Mouse (Mus musculus): ENCODE data around the gene Gm11985. TPM values are rescaled to one million over a fixed set of nuclear protein-coding genes. Genes with fewer than 3 reads are reported as not detected.

The Gm11985 gene
- polyA plus RNA-seq, 1 experiment from 2014 or later, result not detected

- Histone ChIP-seq H3K27ac (ENCODE audit: low read depth, low read length) (no peak overlapping the region), H3K4me2 (peak overlapping the region; percentile 45), H3K4me1 (replicated peaks; ENCODE audit: control insufficient read depth, insufficient read depth, low read length) (no peaks in the 10 kb centered on the region), H3K4me3 (ENCODE audit: low read depth, low read length) (peak overlapping the region; percentile 57), H3K36me3 (ENCODE audit: control insufficient read depth, insufficient read depth, low read length) (no peaks in the 10 kb centered on the region), H3K9ac (ENCODE audit: low read depth, low read length) (no peak overlapping the region), H3K27me3 (replicated peaks; ENCODE audit: control insufficient read depth, insufficient read depth, low read length) (peaks cover 38% of the 10 kb centered on the region), H3K9me3 (ENCODE audit: control insufficient read depth, low read length) (no peaks in the 10 kb centered on the region)
- DNase-seq (ENCODE audit: low spot score) (no peak), ATAC-seq (replicated peaks; ENCODE audit: low FRiP score) (no peak)
- 24% methylated on average over 17 of the region's 17 CpGs for WGBS
Observed at GRCm38 (mm10) chr11:7212126-7212798, 23.9 kb upstream of the Gm11985 start.

GRCm38 (mm10) chr11:7211211-7211610, 22.8 kb upstream of the Gm11985 start:
- H3K9ac ChIP-seq (ENCODE audit: low read depth, low read length), result no peak overlapping the region
- no peaks in the 10 kb centered on the region for H3K36me3 ChIP-seq (ENCODE audit: control insufficient read depth, insufficient read depth, low read length)
- no peaks in the 10 kb centered on the region for H3K9me3 ChIP-seq (ENCODE audit: control insufficient read depth, low read length)
- ATAC-seq (replicated peaks; ENCODE audit: low FRiP score), result no peak
- WGBS, result 30% methylated on average over 9 of the region's 9 CpGs
- H3K27ac ChIP-seq (ENCODE audit: low read depth, low read length), result no peak overlapping the region
- peak overlapping the region; percentile 3; the same call in 1 of the 2 replicates for H3K4me3 ChIP-seq (ENCODE audit: low read depth, low read length)
- DNase-seq (ENCODE audit: low spot score), result no peak
- H3K27me3 ChIP-seq (replicated peaks; ENCODE audit: control insufficient read depth, insufficient read depth, low read length), result peaks cover 38% of the 10 kb centered on the region
- no peaks in the 10 kb centered on the region for H3K4me1 ChIP-seq (replicated peaks; ENCODE audit: control insufficient read depth, insufficient read depth, low read length)
- peak overlapping the region; percentile 17 for H3K4me2 ChIP-seq

- Histone ChIP-seq H3K9ac (ENCODE audit: low read depth, low read length) (no peak overlapping the region), H3K4me1 (replicated peaks; ENCODE audit: control insufficient read depth, insufficient read depth, low read length) (no peaks in the 10 kb centered on the region), H3K27me3 (replicated peaks; ENCODE audit: control insufficient read depth, insufficient read depth, low read length) (peaks cover 38% of the 10 kb centered on the region), H3K9me3 (ENCODE audit: control insufficient read depth, low read length) (no peaks in the 10 kb centered on the region), H3K4me3 (ENCODE audit: low read depth, low read length) (no peak overlapping the region), H3K4me2 (no peak overlapping the region), H3K36me3 (ENCODE audit: control insufficient read depth, insufficient read depth, low read length) (no peaks in the 10 kb centered on the region), H3K27ac (ENCODE audit: low read depth, low read length) (no peak overlapping the region)
- ATAC-seq (replicated peaks; ENCODE audit: low FRiP score) (peak; percentile 42; the same call in 1 of the 2 replicates), DNase-seq (ENCODE audit: low spot score) (no peak)
- 16% methylated on average over 6 of the region's 6 CpGs for WGBS
Observed at GRCm38 (mm10) chr11:7210343-7210742, 22.0 kb upstream of the Gm11985 start.

GRCm38 (mm10) chr11:7203846-7204245, 15.5 kb upstream of the Gm11985 start:
- WGBS, result 77% methylated on average over 9 of the region's 9 CpGs
- DNase-seq (ENCODE audit: low spot score) (no peak), ATAC-seq (replicated peaks; ENCODE audit: low FRiP score) (no peak)

GRCm38 (mm10) chr11:7202206-7202605, 13.8 kb upstream of the Gm11985 start:
- Histone ChIP-seq H3K27ac (ENCODE audit: low read depth, low read length) (no peak overlapping the region), H3K4me1 (replicated peaks; ENCODE audit: control insufficient read depth, insufficient read depth, low read length) (no peaks in the 10 kb centered on the region), H3K36me3 (ENCODE audit: control insufficient read depth, insufficient read depth, low read length) (no peaks in the 10 kb centered on the region), H3K9me3 (ENCODE audit: control insufficient read depth, low read length) (no peaks in the 10 kb centered on the region), H3K27me3 (replicated peaks; ENCODE audit: control insufficient read depth, insufficient read depth, low read length) (no peaks in the 10 kb centered on the region), H3K4me3 (ENCODE audit: low read depth, low read length) (no peak overlapping the region), H3K4me2 (no peak overlapping the region), H3K9ac (ENCODE audit: low read depth, low read length) (no peak overlapping the region)
- ATAC-seq (replicated peaks; ENCODE audit: low FRiP score) (no peak), DNase-seq (ENCODE audit: low spot score) (no peak)
- WGBS, result 66% methylated on average over 7 of the region's 7 CpGs

More at GRCm38 (mm10) chr11:7203846-7204245, 15.5 kb upstream of the Gm11985 start:
- no peak overlapping the region for H3K4me2 ChIP-seq
- no peak overlapping the region for H3K9ac ChIP-seq (ENCODE audit: low read depth, low read length)
- no peaks in the 10 kb centered on the region for H3K9me3 ChIP-seq (ENCODE audit: control insufficient read depth, low read length)
- no peak overlapping the region for H3K27ac ChIP-seq (ENCODE audit: low read depth, low read length)
- H3K4me3 ChIP-seq (ENCODE audit: low read depth, low read length), result no peak overlapping the region
- H3K27me3 ChIP-seq (replicated peaks; ENCODE audit: control insufficient read depth, insufficient read depth, low read length), result no peaks in the 10 kb centered on the region
- H3K36me3 ChIP-seq (ENCODE audit: control insufficient read depth, insufficient read depth, low read length), result no peaks in the 10 kb centered on the region
- H3K4me1 ChIP-seq (replicated peaks; ENCODE audit: control insufficient read depth, insufficient read depth, low read length), result no peaks in the 10 kb centered on the region

GRCm38 (mm10) chr11:7200393-7200783, 12.0 kb upstream of the Gm11985 start:
- 71% methylated on average over 9 of the region's 9 CpGs for WGBS
- no peak for ATAC-seq (replicated peaks; ENCODE audit: low FRiP score)
- H3K4me3 ChIP-seq (ENCODE audit: low read depth, low read length), result no peak overlapping the region

GRCm38 (mm10) chr11:7199736-7200392, 11.5 kb upstream of the Gm11985 start:
- ATAC-seq (replicated peaks; ENCODE audit: low FRiP score), result no peak
- no peak overlapping the region for H3K4me3 ChIP-seq (ENCODE audit: low read depth, low read length)
- H3K27ac ChIP-seq (ENCODE audit: low read depth, low read length), result no peak overlapping the region
- H3K4me2 ChIP-seq, result peak overlapping the region; percentile 48
- H3K9me3 ChIP-seq (ENCODE audit: control insufficient read depth, low read length), result peaks cover 3% of the 10 kb centered on the region; the same call in 1 of the 2 replicates
- H3K36me3 ChIP-seq (ENCODE audit: control insufficient read depth, insufficient read depth, low read length), result no peaks in the 10 kb centered on the region
- WGBS, result 45% methylated on average over 14 of the region's 14 CpGs
- no peak overlapping the region for H3K9ac ChIP-seq (ENCODE audit: low read depth, low read length)
- no peaks in the 10 kb centered on the region for H3K4me1 ChIP-seq (replicated peaks; ENCODE audit: control insufficient read depth, insufficient read depth, low read length)
- no peaks in the 10 kb centered on the region for H3K27me3 ChIP-seq (replicated peaks; ENCODE audit: control insufficient read depth, insufficient read depth, low read length)
- DNase-seq (ENCODE audit: low spot score), result no peak

More at GRCm38 (mm10) chr11:7200393-7200783, 12.0 kb upstream of the Gm11985 start:
- Histone ChIP-seq H3K4me1 (replicated peaks; ENCODE audit: control insufficient read depth, insufficient read depth, low read length) (no peaks in the 10 kb centered on the region), H3K36me3 (ENCODE audit: control insufficient read depth, insufficient read depth, low read length) (no peaks in the 10 kb centered on the region), H3K9me3 (ENCODE audit: control insufficient read depth, low read length) (no peaks in the 10 kb centered on the region), H3K27me3 (replicated peaks; ENCODE audit: control insufficient read depth, insufficient read depth, low read length) (no peaks in the 10 kb centered on the region), H3K9ac (ENCODE audit: low read depth, low read length) (no peak overlapping the region), H3K27ac (ENCODE audit: low read depth, low read length) (no peak overlapping the region), H3K4me2 (no peak overlapping the region)
- no peak for DNase-seq (ENCODE audit: low spot score)

GRCm38 (mm10) chr11:7198481-7199256, 10.3 kb upstream of the Gm11985 start:
- H3K27ac ChIP-seq (ENCODE audit: low read depth, low read length), result peak overlapping the region; percentile 8; the same call in 1 of the 2 replicates
- peaks cover 4% of the 10 kb centered on the region; the same call in 1 of the 2 replicates for H3K9me3 ChIP-seq (ENCODE audit: control insufficient read depth, low read length)
- peak overlapping the region; percentile 42 for H3K4me3 ChIP-seq (ENCODE audit: low read depth, low read length)
- peak overlapping the region; percentile 48 for H3K4me2 ChIP-seq
- no peaks in the 10 kb centered on the region for H3K27me3 ChIP-seq (replicated peaks; ENCODE audit: control insufficient read depth, insufficient read depth, low read length)
- 0 out of 2 replicates have a peak overlapping the region, but pooled peaks have one; percentile 16 for H3K9ac ChIP-seq (ENCODE audit: low read depth, low read length)
- H3K4me1 ChIP-seq (replicated peaks; ENCODE audit: control insufficient read depth, insufficient read depth, low read length), result no peaks in the 10 kb centered on the region
- DNase-seq (ENCODE audit: low spot score) (no peak), ATAC-seq (replicated peaks; ENCODE audit: low FRiP score) (no peak)
- no peaks in the 10 kb centered on the region for H3K36me3 ChIP-seq (ENCODE audit: control insufficient read depth, insufficient read depth, low read length)
- WGBS, result 62% methylated on average over 10 of the region's 10 CpGs
